ENCODE assay signal across 7 mouse cellular contexts in the genomic region with DNA sequence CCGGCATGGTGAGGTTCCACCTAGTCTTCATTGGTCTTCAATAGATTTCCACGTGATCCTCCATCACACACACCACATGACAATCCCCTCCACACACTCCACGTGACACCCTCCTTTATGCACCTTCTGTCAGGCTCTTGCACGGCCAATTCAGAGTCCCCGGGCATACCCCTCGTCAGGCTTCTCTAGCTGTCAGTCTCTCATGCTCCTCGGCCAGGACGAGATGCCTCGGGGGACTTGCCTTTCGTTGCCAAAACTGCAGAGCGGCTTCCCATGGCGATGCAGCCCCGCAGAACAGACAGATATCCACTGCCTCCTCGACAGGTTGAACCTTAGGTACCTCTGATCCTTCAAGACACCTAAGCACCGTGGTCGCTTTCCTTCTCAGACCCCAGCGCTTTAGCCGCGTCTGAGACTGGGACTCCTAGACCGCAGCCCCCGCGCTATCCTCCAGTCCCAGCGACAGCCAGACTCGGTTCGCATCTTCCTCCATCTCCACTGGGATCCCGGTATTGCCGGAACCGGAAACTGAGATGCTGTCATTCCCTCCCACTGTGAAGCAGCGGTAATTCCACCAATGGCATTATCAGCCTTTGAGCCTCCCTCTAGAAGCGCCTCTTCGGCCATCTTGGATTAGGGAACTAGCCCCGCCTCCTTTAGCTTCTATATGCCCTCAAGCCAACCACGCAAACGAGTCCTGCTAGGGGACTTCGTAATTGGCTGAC. TPM values are rescaled to one million over a fixed set of nuclear protein-coding genes. Genes with fewer than 3 reads are reported as not detected.
DNase-seq lines count a peak whose midpoint lies in the region; ATAC-seq lines count a peak whose summit lies in the region.

TSS of gene Slc25a44 (minus strand) at position 535 of the 725 bp plus-strand sequence.

- no peak within 1 kb of the TSS for H3K27ac ChIP-seq in embryonic facial prominence, embryonic 12.5 days
- H3K27ac ChIP-seq in limb, embryonic 11.5 days (replicated peaks; ENCODE audit: low read depth, low read length) = no peak within 1 kb of the TSS
- H3K27ac ChIP-seq in midbrain, embryonic 14.5 days (replicated peaks; ENCODE audit: low read depth, low read length) = peak within 1 kb of the TSS; percentile 73

- 2% methylated on average over 35 of the region's 35 CpGs for WGBS in embryonic facial prominence, embryonic 12.5 days
- 1% methylated on average over 35 of the region's 35 CpGs for WGBS in limb, embryonic 11.5 days
- WGBS in midbrain, embryonic 14.5 days = under 1% methylated on average over 35 of the region's 35 CpGs

- H3K36me3 ChIP-seq in embryonic facial prominence, embryonic 12.5 days = peaks cover 16% of the 10 kb centered on the region
- peaks cover 6% of the 10 kb centered on the region; the same call in 1 of the 2 replicates for H3K36me3 ChIP-seq in limb, embryonic 11.5 days (ENCODE audit: control insufficient read depth, insufficient read depth, low read length)
- H3K36me3 ChIP-seq in midbrain, embryonic 14.5 days (ENCODE audit: control insufficient read depth, insufficient read depth, low read length) = peaks cover 17% of the 10 kb centered on the region

- ATAC-seq in embryonic facial prominence, embryonic 12.5 days (ENCODE audit: insufficient number of reproducible peaks, insufficient read depth, low FRiP score, low TSS enrichment) = peak; percentile 91
- peak; percentile 96 for ATAC-seq in limb, embryonic 11.5 days (ENCODE audit: insufficient number of reproducible peaks, low FRiP score, low TSS enrichment, low read depth)
- peak; percentile 97 for ATAC-seq in midbrain, embryonic 14.5 days (ENCODE audit: low FRiP score, low TSS enrichment)

- H3K4me3 ChIP-seq in embryonic facial prominence, embryonic 12.5 days = peak within 1 kb of the TSS; percentile 65
- H3K4me3 ChIP-seq in limb, embryonic 11.5 days (ENCODE audit: low read depth, low read length) = peak within 1 kb of the TSS; percentile 73
- H3K4me3 ChIP-seq in midbrain, embryonic 14.5 days (replicated peaks; ENCODE audit: low read depth, low read length) = peak within 1 kb of the TSS; percentile 61

- peak within 1 kb of the TSS; percentile 83 for H3K4me2 ChIP-seq in embryonic facial prominence, embryonic 12.5 days (replicated peaks)
- peak within 1 kb of the TSS; percentile 89 for H3K4me2 ChIP-seq in limb, embryonic 11.5 days (ENCODE audit: low read depth, severe bottlenecking)
- H3K4me2 ChIP-seq in midbrain, embryonic 14.5 days (ENCODE audit: low read length) = peak within 1 kb of the TSS; percentile 76

- H3K9ac ChIP-seq in embryonic facial prominence, embryonic 12.5 days = peak within 1 kb of the TSS; percentile 61
- H3K9ac ChIP-seq in limb, embryonic 11.5 days (ENCODE audit: low read length) = peak within 1 kb of the TSS; percentile 44
- H3K9ac ChIP-seq in midbrain, embryonic 14.5 days (replicated peaks; ENCODE audit: low read length) = peak within 1 kb of the TSS; percentile 64

- no peaks in the 10 kb centered on the region for H3K9me3 ChIP-seq in embryonic facial prominence, embryonic 12.5 days
- H3K9me3 ChIP-seq in limb, embryonic 11.5 days (ENCODE audit: control insufficient read depth, low read length) = no peaks in the 10 kb centered on the region
- H3K9me3 ChIP-seq in midbrain, embryonic 14.5 days (ENCODE audit: control insufficient read depth, low read length) = no peaks in the 10 kb centered on the region

- peaks cover 11% of the 10 kb centered on the region for H3K4me1 ChIP-seq in embryonic facial prominence, embryonic 12.5 days
- peaks cover 5% of the 10 kb centered on the region for H3K4me1 ChIP-seq in limb, embryonic 11.5 days (ENCODE audit: control insufficient read depth, insufficient read depth, low read length)
- peaks cover 12% of the 10 kb centered on the region for H3K4me1 ChIP-seq in midbrain, embryonic 14.5 days (ENCODE audit: control insufficient read depth, insufficient read depth, low read length)

- DNase-seq in adrenal gland, postnatal 25 days = peak; percentile 85
- DNase-seq in heart, adult 11 months = peak; percentile 100
- peak; percentile 96 for DNase-seq in kidney, adult 18-20 months
- DNase-seq in limb, embryonic 11.5 days (ENCODE audit: low spot score) = peak; percentile 91
- DNase-seq in midbrain, embryonic 14.5 days = peak; percentile 99
- DNase-seq in spleen, adult 18-20 months = peak; percentile 77 to 90

- no peaks in the 10 kb centered on the region for H3K27me3 ChIP-seq in embryonic facial prominence, embryonic 12.5 days
- H3K27me3 ChIP-seq in limb, embryonic 11.5 days (ENCODE audit: control insufficient read depth, insufficient read depth, low read length) = no peaks in the 10 kb centered on the region
- H3K27me3 ChIP-seq in midbrain, embryonic 14.5 days (ENCODE audit: control insufficient read depth, insufficient read depth, low read length) = no peaks in the 10 kb centered on the region

RNA-seq across cellular contexts. Expression of gene Slc25a44, which starts in this region (rescaled TPM):
- 42.9 and 45.9 TPM in 2 replicates for total RNA-seq in adrenal gland, postnatal 25 days (2021)
- polyA plus RNA-seq in embryonic facial prominence, embryonic 12.5 days (2016; fragmentation: Nextera tagmentation; extraction: Ambion mirVana) = 17.0 and 17.3 TPM in 2 replicates
- 17.7 and 18.9 TPM in 2 replicates for polyA plus RNA-seq in limb, embryonic 11.5 days (2014; fragmentation: Nextera tagmentation; extraction: Ambion mirVana)
- polyA plus RNA-seq in midbrain, embryonic 14.5 days (2014; fragmentation: Nextera tagmentation; extraction: Ambion mirVana) = 34.1 and 38.0 TPM in 2 replicates
